Mouse (Mus musculus): Measurements from ENCODE around the gene Ano6. TPM values are rescaled to one million over a fixed set of nuclear protein-coding genes. Genes with fewer than 3 reads are reported as not detected.

Gene Ano6
- polyA plus RNA-seq, 1 experiment = 54.5 TPM

DNA sequence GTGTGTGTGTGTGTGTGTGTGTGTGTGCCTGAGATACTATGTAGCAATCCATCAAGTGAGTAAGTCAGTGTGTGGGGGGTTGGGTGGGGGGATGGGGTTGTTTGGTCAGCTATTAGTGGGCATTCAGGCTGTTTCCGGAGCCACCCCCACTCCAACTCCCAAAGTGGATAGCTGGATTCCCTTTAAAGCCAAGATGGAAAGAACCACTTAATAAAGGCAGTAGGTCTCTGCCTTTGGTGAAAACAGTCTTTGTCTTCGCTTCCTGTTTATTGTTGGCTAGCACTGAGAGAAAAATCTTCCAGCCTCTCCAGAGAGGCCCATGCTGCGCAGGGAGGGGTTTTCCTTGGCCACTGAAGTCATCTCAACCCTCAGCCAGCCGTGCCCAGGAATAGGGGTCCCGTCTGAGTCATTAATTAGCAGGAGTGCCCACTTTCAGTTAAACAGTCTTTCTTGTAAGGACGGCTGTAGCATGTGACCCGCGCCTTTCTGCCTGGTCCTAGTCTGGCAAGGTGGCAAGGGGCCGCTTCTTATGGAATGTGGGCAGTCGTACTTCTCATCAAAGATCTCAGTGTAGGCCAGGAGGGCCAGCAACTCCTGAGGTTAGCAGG is 38.1 kb downstream of the Ano6 start:
- H3ac ChIP-seq (ENCODE audit: control insufficient read depth, insufficient read length) = no peak overlapping the region
- H3K27me3 ChIP-seq (ENCODE audit: control insufficient read depth, insufficient read depth, insufficient read length) = no peaks in the 10 kb centered on the region
- no peak overlapping the region for H3K4me3 ChIP-seq
- H3K79me2 ChIP-seq (ENCODE audit: control insufficient read depth, insufficient read depth) = peaks cover 95% of the 10 kb centered on the region
- peaks cover 16% of the 10 kb centered on the region for H3K36me3 ChIP-seq (ENCODE audit: control insufficient read depth, insufficient read depth)
- no peak overlapping the region for H3K4me2 ChIP-seq (ENCODE audit: low read depth)
- TF ChIP-seq MYOG (IDR thresholded peaks at IDR 0.05; ENCODE audit: control insufficient read depth in 1 of 3, insufficient read depth in 1 of 3, insufficient read length in 2 of 3, low read depth in 2 of 3) = no peak
- no peak for TF ChIP-seq USF1 (IDR thresholded peaks at IDR 0.05; ENCODE audit: low read depth)
- TF ChIP-seq POLR2AphosphoS2 (IDR thresholded peaks at IDR 0.05; ENCODE audit: insufficient read length, low read depth) = no peak
- no peak for TF ChIP-seq MYOD1 (IDR thresholded peaks at IDR 0.05; ENCODE audit: control insufficient read depth in 1 of 3, insufficient read length in 2 of 3, low read depth in 2 of 3)
- TF ChIP-seq CEBPB (IDR thresholded peaks at IDR 0.05; ENCODE audit: insufficient read depth, poor library complexity, severe bottlenecking) = no peak

DNA sequence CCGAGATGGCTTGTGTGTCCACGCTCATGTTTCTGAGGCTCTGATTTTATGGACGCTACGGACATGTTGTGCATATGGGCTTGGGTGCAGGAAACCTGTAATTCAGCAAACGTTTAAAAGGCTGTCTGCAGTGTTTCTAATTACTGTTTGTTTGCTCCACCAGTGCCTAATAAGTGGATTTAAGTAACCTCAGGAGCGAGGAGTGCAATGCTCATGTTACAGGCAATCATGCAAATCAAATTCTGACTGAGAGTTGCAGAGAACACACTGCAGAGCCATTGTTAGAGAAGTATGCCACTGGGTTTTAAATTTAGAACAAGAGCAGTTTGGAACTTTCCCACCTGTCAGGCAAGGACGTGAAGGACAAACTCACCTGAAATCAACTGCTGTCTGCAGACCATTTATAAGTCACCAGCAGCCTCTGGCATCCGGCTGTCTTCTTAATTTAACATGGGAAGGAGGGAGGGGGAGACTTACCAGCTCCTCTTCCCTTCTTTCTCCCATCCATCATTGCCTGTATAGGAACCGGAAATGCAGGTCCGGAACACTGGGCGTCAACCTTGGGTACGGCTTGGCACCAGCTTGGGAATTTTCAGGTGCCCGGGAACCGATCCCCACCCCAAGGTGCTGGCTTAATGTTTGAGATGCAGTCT is 39.0 kb downstream of the Ano6 start:
- Histone ChIP-seq H3K36me3 (ENCODE audit: control insufficient read depth, insufficient read depth) (peaks cover 13% of the 10 kb centered on the region), H3K27me3 (ENCODE audit: control insufficient read depth, insufficient read depth, insufficient read length) (no peaks in the 10 kb centered on the region), H3K4me3 (no peak overlapping the region), H3ac (ENCODE audit: control insufficient read depth, insufficient read length) (no peak overlapping the region), H3K4me2 (ENCODE audit: low read depth) (no peak overlapping the region), H3K79me2 (ENCODE audit: control insufficient read depth, insufficient read depth) (peaks cover 97% of the 10 kb centered on the region)
- no peak for TF ChIP-seq REST (IDR thresholded peaks at IDR 0.05; ENCODE audit: insufficient read depth, insufficient read length)
- TF ChIP-seq TCF3 (IDR thresholded peaks at IDR 0.05; ENCODE audit: insufficient read length, low read depth) = no peak
- TF ChIP-seq CEBPB (IDR thresholded peaks at IDR 0.05; ENCODE audit: insufficient read depth, poor library complexity, severe bottlenecking) = no peak
- no peak for TF ChIP-seq TCF12 (IDR thresholded peaks at IDR 0.05; ENCODE audit: insufficient read depth, poor library complexity, severe bottlenecking)
- no peak for TF ChIP-seq MYOD1 (IDR thresholded peaks at IDR 0.05; ENCODE audit: control insufficient read depth in 1 of 3, insufficient read length in 2 of 3, low read depth in 2 of 3)
- TF ChIP-seq MYOG (IDR thresholded peaks at IDR 0.05; ENCODE audit: control insufficient read depth in 1 of 3, insufficient read depth in 1 of 3, insufficient read length in 2 of 3, low read depth in 2 of 3) = no peak
- no peak for TF ChIP-seq USF1 (IDR thresholded peaks at IDR 0.05; ENCODE audit: low read depth)
- TF ChIP-seq MAX (IDR thresholded peaks at IDR 0.05; ENCODE audit: low read depth) = no peak
- TF ChIP-seq POLR2A (IDR thresholded peaks at IDR 0.05; ENCODE audit: insufficient read length, low read depth) = no peak
- TF ChIP-seq POLR2AphosphoS2 (IDR thresholded peaks at IDR 0.05; ENCODE audit: insufficient read length, low read depth) = no peak
- no peak for TF ChIP-seq SRF (IDR thresholded peaks at IDR 0.05; ENCODE audit: control insufficient read depth, insufficient read length, low read depth)
- no peak for TF ChIP-seq E2F4 (IDR thresholded peaks at IDR 0.05; ENCODE audit: insufficient read depth)

DNA sequence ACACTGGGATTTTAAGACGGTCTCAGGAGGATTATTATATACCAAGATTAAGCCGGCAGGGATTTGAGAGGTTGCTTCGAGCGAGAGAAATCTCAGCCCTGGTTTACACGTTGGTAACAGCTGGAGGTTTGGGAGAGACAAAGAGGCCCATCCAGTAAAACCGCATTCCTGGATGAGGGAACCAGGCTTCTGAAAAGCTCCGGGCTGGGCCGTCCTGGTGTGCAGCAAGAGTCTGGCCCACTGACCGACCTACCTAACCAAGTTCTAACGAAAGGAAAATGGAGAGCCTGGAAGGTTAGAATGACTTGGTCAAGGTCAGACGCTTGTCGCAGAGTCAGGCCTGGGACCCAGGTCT is 39.5 kb downstream of the Ano6 start:
- Histone ChIP-seq H3K79me2 (ENCODE audit: control insufficient read depth, insufficient read depth) (peaks cover 97% of the 10 kb centered on the region), H3ac (ENCODE audit: control insufficient read depth, insufficient read length) (no peak overlapping the region), H3K27me3 (ENCODE audit: control insufficient read depth, insufficient read depth, insufficient read length) (no peaks in the 10 kb centered on the region), H3K4me3 (no peak overlapping the region), H3K36me3 (ENCODE audit: control insufficient read depth, insufficient read depth) (peaks cover 8% of the 10 kb centered on the region), H3K4me2 (ENCODE audit: low read depth) (no peak overlapping the region)
- no peak for TF ChIP-seq TCF3 (IDR thresholded peaks at IDR 0.05; ENCODE audit: insufficient read length, low read depth)
- TF ChIP-seq SRF (IDR thresholded peaks at IDR 0.05; ENCODE audit: control insufficient read depth, insufficient read length, low read depth) = no peak
- TF ChIP-seq MAX (IDR thresholded peaks at IDR 0.05; ENCODE audit: low read depth) = no peak
- TF ChIP-seq MYOG (IDR thresholded peaks at IDR 0.05; ENCODE audit: control insufficient read depth in 1 of 3, insufficient read depth in 1 of 3, insufficient read length in 2 of 3, low read depth in 2 of 3) = no peak
- TF ChIP-seq POLR2AphosphoS2 (IDR thresholded peaks at IDR 0.05; ENCODE audit: insufficient read length, low read depth) = no peak
- TF ChIP-seq CEBPB (IDR thresholded peaks at IDR 0.05; ENCODE audit: insufficient read depth, poor library complexity, severe bottlenecking) = no peak
- no peak for TF ChIP-seq POLR2A (IDR thresholded peaks at IDR 0.05; ENCODE audit: insufficient read length, low read depth)
- no peak for TF ChIP-seq MYOD1 (IDR thresholded peaks at IDR 0.05; ENCODE audit: control insufficient read depth in 1 of 3, insufficient read length in 2 of 3, low read depth in 2 of 3)
- no peak for TF ChIP-seq USF1 (IDR thresholded peaks at IDR 0.05; ENCODE audit: low read depth)
- TF ChIP-seq E2F4 (IDR thresholded peaks at IDR 0.05; ENCODE audit: insufficient read depth) = no peak
- no peak for TF ChIP-seq REST (IDR thresholded peaks at IDR 0.05; ENCODE audit: insufficient read depth, insufficient read length)
- TF ChIP-seq TCF12 (IDR thresholded peaks at IDR 0.05; ENCODE audit: insufficient read depth, poor library complexity, severe bottlenecking) = no peak

DNA sequence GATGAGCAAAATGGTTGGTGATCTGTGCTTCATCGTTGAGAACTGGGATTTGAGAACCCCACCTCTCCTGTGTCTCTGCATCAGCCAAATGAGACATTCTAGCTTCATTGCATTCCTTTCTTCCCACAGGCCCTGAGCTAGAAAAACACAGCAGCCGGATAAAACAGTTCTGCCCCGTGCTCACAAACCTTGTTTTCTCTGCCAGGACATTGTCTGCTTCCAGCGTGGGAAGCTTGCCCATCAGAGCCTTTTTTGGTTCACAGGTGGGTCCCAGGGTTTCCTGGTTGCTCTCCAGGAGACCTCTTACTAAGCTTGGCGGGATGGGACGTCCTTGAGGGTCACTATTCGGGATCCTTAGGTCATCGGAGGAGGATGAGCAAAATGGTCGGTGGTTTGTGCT is 42.6 kb downstream of the Ano6 start:
- Histone ChIP-seq H3K36me3 (ENCODE audit: control insufficient read depth, insufficient read depth) (peaks cover 5% of the 10 kb centered on the region), H3K4me2 (ENCODE audit: low read depth) (no peak overlapping the region)
- TF ChIP-seq MYOG (IDR thresholded peaks at IDR 0.05; ENCODE audit: control insufficient read depth in 1 of 3, insufficient read depth in 1 of 3, insufficient read length in 2 of 3, low read depth in 2 of 3) (no peak), SRF (IDR thresholded peaks at IDR 0.05; ENCODE audit: control insufficient read depth, insufficient read length, low read depth) (no peak), TCF12 (IDR thresholded peaks at IDR 0.05; ENCODE audit: insufficient read depth, poor library complexity, severe bottlenecking) (no peak), MAX (IDR thresholded peaks at IDR 0.05; ENCODE audit: low read depth) (no peak), USF1 (IDR thresholded peaks at IDR 0.05; ENCODE audit: low read depth) (no peak), REST (IDR thresholded peaks at IDR 0.05; ENCODE audit: insufficient read depth, insufficient read length) (no peak), E2F4 (IDR thresholded peaks at IDR 0.05; ENCODE audit: insufficient read depth) (no peak), POLR2A (IDR thresholded peaks at IDR 0.05; ENCODE audit: insufficient read length, low read depth) (no peak), TCF3 (IDR thresholded peaks at IDR 0.05; ENCODE audit: insufficient read length, low read depth) (no peak), CEBPB (IDR thresholded peaks at IDR 0.05; ENCODE audit: insufficient read depth, poor library complexity, severe bottlenecking) (no peak), POLR2AphosphoS2 (IDR thresholded peaks at IDR 0.05; ENCODE audit: insufficient read length, low read depth) (no peak), MYOD1 (IDR thresholded peaks at IDR 0.05; ENCODE audit: control insufficient read depth in 1 of 3, insufficient read length in 2 of 3, low read depth in 2 of 3) (no peak)

More for the DNA sequence above, 42.6 kb downstream of the Ano6 start:
- Histone ChIP-seq H3K27me3 (ENCODE audit: control insufficient read depth, insufficient read depth, insufficient read length) (no peaks in the 10 kb centered on the region), H3K79me2 (ENCODE audit: control insufficient read depth, insufficient read depth) (peaks cover 88% of the 10 kb centered on the region), H3ac (ENCODE audit: control insufficient read depth, insufficient read length) (no peak overlapping the region), H3K4me3 (no peak overlapping the region)

Data from myocyte (in vitro differentiated cells).